Mouse (Mus musculus) embryonic facial prominence, embryonic 12.5 days (tissue): Measurements from ENCODE around the gene Fth1. TPM values are rescaled to one million over a fixed set of nuclear protein-coding genes. Genes with fewer than 3 reads are reported as not detected.
A peak's percentile ranks its signal among the peaks of the same experiment; 100 is the strongest.
"Not testable (repeated sequence)": the region's sequence is repeated elsewhere in the genome, so short reads cannot be mapped to it uniquely, and the experiment has no call there.

ENCODE experiments used
- ATAC-seq: fragments of 200-750 bp; cut with Nextera tagmentation; 2 replicates; pipeline ENCODE4 v1.8.0; 2017; ENCODE audit not compliant: insufficient number of reproducible peaks, insufficient read depth, low FRiP score, low TSS enrichment
- H3K27ac ChIP-seq: fragments of 300-500 bp; sonication (generic); 2 replicates; pipeline ENCODE4 v1.5.1; 2016; ENCODE audit warnings: mild to moderate bottlenecking
- H3K27me3 ChIP-seq: fragments of 300-500 bp; sonication (generic); 2 replicates; pipeline ENCODE4 v1.6.1; 2016; ENCODE audit warnings: mild to moderate bottlenecking, moderate library complexity
- H3K36me3 ChIP-seq: fragments of 300-500 bp; sonication (generic); 2 replicates; pipeline ENCODE4 v1.6.1; 2016; ENCODE audit warnings: mild to moderate bottlenecking
- H3K4me1 ChIP-seq: fragments of 300-500 bp; sonication (generic); 2 replicates; pipeline ENCODE4 v1.6.1; 2016
- H3K4me2 ChIP-seq: fragments of 300-500 bp; sonication (generic); replicated peaks from 2 replicates; pipeline ENCODE4 v1.6.1; 2016; ENCODE audit warnings: mild to moderate bottlenecking, moderate library complexity
- H3K4me3 ChIP-seq: fragments of 300-500 bp; sonication (generic); 2 replicates; pipeline ENCODE4 v1.5.1; 2016; ENCODE audit warnings: mild to moderate bottlenecking
- H3K9ac ChIP-seq: fragments of 300-500 bp; sonication (generic); 2 replicates; pipeline ENCODE4 v1.6.1; 2016; ENCODE audit warnings: mild to moderate bottlenecking, moderate library complexity
- H3K9me3 ChIP-seq: fragments of 300-500 bp; sonication (generic); 2 replicates; pipeline ENCODE4 v1.6.1; 2016; ENCODE audit warnings: mild to moderate bottlenecking, moderate library complexity
- WGBS: fragments of 180-500 bp; shearing (Covaris S2); methylation state at CpG from one replicate; pipeline ENCODE4 v1.1.7; 2016; 5-methylcytosine and 5-hydroxymethylcytosine counted together
- polyA plus RNA-seq: library from polyadenylated mRNA; unstranded; fragments of >200 nt; fragmentation: Nextera tagmentation; extraction: Ambion mirVana; gene quantifications from 2 replicates; pipeline ENCODE4 v1.2.1, GENCODE M21; 2016

Gene Fth1
- polyA plus RNA-seq: 1,511 and 1,518 TPM in 2 replicates

- Histone ChIP-seq H3K36me3 (peaks cover 14% of the 10 kb centered on the region), H3K27me3 (no peaks in the 10 kb centered on the region), H3K4me1 (peaks cover 20% of the 10 kb centered on the region), H3K9ac (no peak within 1 kb of the TSS), H3K27ac (0 out of 2 replicates have a peak within 1 kb of the TSS, but pooled peaks have one; percentile 93), H3K9me3 (no peaks in the 10 kb centered on the region), H3K4me2 (peak within 1 kb of the TSS; percentile 92; the same call in 1 of the 2 replicates), H3K4me3 (no peak within 1 kb of the TSS)
- no peak for ATAC-seq
- WGBS: 88% methylated on average over 4 of the region's 4 CpGs
Measured at GRCm38 (mm10) chr19:9980258-9980657, at the start of gene Fth1. Gene Fth1, plus strand, starts transcription at chr19:9980598.

- H3K9ac ChIP-seq, H3K36me3 ChIP-seq, H3K27me3 ChIP-seq, H3K4me2 ChIP-seq, H3K4me1 ChIP-seq, H3K27ac ChIP-seq, H3K9me3 ChIP-seq, H3K4me3 ChIP-seq, ATAC-seq: not testable (repeated sequence)
- WGBS: 86% methylated on average over 2 of the region's 2 CpGs
Measured at GRCm38 (mm10) chr19:9931167-9931607, 49.2 kb upstream of the Fth1 start.

GRCm38 (mm10) chr19:9933908-9934307 is 46.5 kb upstream of the Fth1 start:
- Histone ChIP-seq H3K4me1 (no peaks in the 10 kb centered on the region), H3K4me2 (no peak overlapping the region), H3K27ac (no peak overlapping the region), H3K9me3 (no peaks in the 10 kb centered on the region), H3K27me3 (no peaks in the 10 kb centered on the region), H3K9ac (no peak overlapping the region), H3K4me3 (no peak overlapping the region), H3K36me3 (no peaks in the 10 kb centered on the region)
- WGBS: 65% methylated on average over 2 of the region's 2 CpGs
- no peak for ATAC-seq

- no peak overlapping the region for H3K9ac ChIP-seq
- H3K27me3 ChIP-seq: no peaks in the 10 kb centered on the region
- ATAC-seq: no peak
- 56% methylated on average over 5 of the region's 5 CpGs for WGBS
- H3K36me3 ChIP-seq: no peaks in the 10 kb centered on the region
- no peak overlapping the region for H3K4me2 ChIP-seq
- H3K27ac ChIP-seq: no peak overlapping the region
- no peak overlapping the region for H3K4me3 ChIP-seq
- 0 out of 2 replicates have a peak, but pooled peaks cover 5% of the 10 kb centered on the region for H3K4me1 ChIP-seq
- H3K9me3 ChIP-seq: no peaks in the 10 kb centered on the region
Measured at GRCm38 (mm10) chr19:9936579-9936978, 43.8 kb upstream of the Fth1 start.

GRCm38 (mm10) chr19:9937428-9937827 is 43.0 kb upstream of the Fth1 start:
- Histone ChIP-seq H3K4me1 (peaks cover 6% of the 10 kb centered on the region; the same call in 1 of the 2 replicates), H3K4me2 (no peak overlapping the region), H3K27me3 (no peaks in the 10 kb centered on the region), H3K36me3 (no peaks in the 10 kb centered on the region), H3K9ac (no peak overlapping the region), H3K9me3 (no peaks in the 10 kb centered on the region), H3K27ac (no peak overlapping the region), H3K4me3 (no peak overlapping the region)
- 74% methylated on average over 5 of the region's 5 CpGs for WGBS
- no peak for ATAC-seq

- Histone ChIP-seq H3K4me2 (no peak overlapping the region), H3K9ac (no peak overlapping the region), H3K4me3 (no peak overlapping the region), H3K36me3 (no peaks in the 10 kb centered on the region), H3K27me3 (no peaks in the 10 kb centered on the region), H3K9me3 (no peaks in the 10 kb centered on the region), H3K4me1 (peaks cover 14% of the 10 kb centered on the region), H3K27ac (no peak overlapping the region)
- ATAC-seq: no peak
- WGBS: 79% methylated on average over 6 of the region's 6 CpGs
Measured at GRCm38 (mm10) chr19:9938156-9938823, 42.1 kb upstream of the Fth1 start.

GRCm38 (mm10) chr19:9938824-9939303 is 41.5 kb upstream of the Fth1 start:
- H3K27ac ChIP-seq: no peak overlapping the region
- no peaks in the 10 kb centered on the region for H3K9me3 ChIP-seq
- H3K27me3 ChIP-seq: no peaks in the 10 kb centered on the region
- no peak for ATAC-seq
- H3K9ac ChIP-seq: no peak overlapping the region
- no peak overlapping the region for H3K4me3 ChIP-seq
- 65% methylated on average over 13 of the region's 13 CpGs for WGBS
- no peak overlapping the region for H3K4me2 ChIP-seq
- peaks cover 15% of the 10 kb centered on the region for H3K4me1 ChIP-seq
- no peaks in the 10 kb centered on the region for H3K36me3 ChIP-seq

- Histone ChIP-seq H3K36me3 (no peaks in the 10 kb centered on the region), H3K4me3 (no peak overlapping the region), H3K4me2 (no peak overlapping the region), H3K9me3 (no peaks in the 10 kb centered on the region), H3K9ac (no peak overlapping the region), H3K27ac (no peak overlapping the region), H3K27me3 (no peaks in the 10 kb centered on the region), H3K4me1 (peaks cover 22% of the 10 kb centered on the region)
- WGBS: 49% methylated on average over 7 of the region's 7 CpGs
- no peak for ATAC-seq
Measured at GRCm38 (mm10) chr19:9939841-9940240, 40.6 kb upstream of the Fth1 start.

- Histone ChIP-seq H3K4me3 (no peak overlapping the region), H3K36me3 (no peaks in the 10 kb centered on the region), H3K9me3 (no peaks in the 10 kb centered on the region), H3K27me3 (no peaks in the 10 kb centered on the region), H3K4me2 (no peak overlapping the region), H3K9ac (no peak overlapping the region), H3K27ac (no peak overlapping the region), H3K4me1 (peaks cover 22% of the 10 kb centered on the region)
- no peak for ATAC-seq
- 25% methylated on average over 4 of the region's 4 CpGs for WGBS
Measured at GRCm38 (mm10) chr19:9940903-9941302, 39.5 kb upstream of the Fth1 start.

- Histone ChIP-seq H3K27me3 (no peaks in the 10 kb centered on the region), H3K4me3 (no peak overlapping the region), H3K9ac (no peak overlapping the region), H3K4me1 (peaks cover 22% of the 10 kb centered on the region), H3K27ac (no peak overlapping the region), H3K9me3 (no peaks in the 10 kb centered on the region), H3K36me3 (no peaks in the 10 kb centered on the region), H3K4me2 (no peak overlapping the region)
- no peak for ATAC-seq
- 19% methylated on average over 1 of the region's 1 CpGs for WGBS
Measured at GRCm38 (mm10) chr19:9941809-9942208, 38.6 kb upstream of the Fth1 start.

GRCm38 (mm10) chr19:9942539-9943533 is 37.6 kb upstream of the Fth1 start:
- ATAC-seq: no peak; the same call in 1 of the 2 replicates
- no peaks in the 10 kb centered on the region for H3K27me3 ChIP-seq
- H3K27ac ChIP-seq: no peak overlapping the region; the same call in 1 of the 2 replicates
- no peaks in the 10 kb centered on the region for H3K36me3 ChIP-seq
- no peak overlapping the region for H3K4me3 ChIP-seq
- H3K4me2 ChIP-seq: no peak overlapping the region
- H3K9ac ChIP-seq: no peak overlapping the region
- peaks cover 22% of the 10 kb centered on the region for H3K4me1 ChIP-seq
- WGBS: 42% methylated on average over 10 of the region's 10 CpGs
- H3K9me3 ChIP-seq: no peaks in the 10 kb centered on the region
